Mouse (Mus musculus): ENCODE data around the gene Sspo.

DNA sequence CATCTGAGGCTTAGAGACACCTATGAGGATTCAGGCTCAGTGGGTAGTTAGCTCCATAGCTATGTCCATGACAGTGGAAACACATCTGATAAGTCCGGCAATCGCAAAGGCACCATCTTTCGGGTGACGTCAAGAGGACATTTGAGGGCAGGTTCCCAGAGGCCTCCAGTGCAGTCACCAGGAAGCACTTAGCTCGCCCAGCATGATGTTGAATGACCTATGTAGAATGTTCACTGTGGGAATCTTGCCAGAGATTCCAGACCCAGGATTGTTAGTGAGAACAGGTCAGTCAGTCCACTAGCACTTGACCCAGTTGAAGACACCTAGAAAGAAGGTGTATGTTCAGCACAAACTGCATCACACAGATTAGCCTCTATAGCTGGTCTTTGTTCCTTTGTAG, 48.1 kb upstream of the Sspo start:
- TF ChIP-seq USF1 (IDR thresholded peaks at IDR 0.05; ENCODE audit: low read depth) (no peak), POLR2A (IDR thresholded peaks at IDR 0.05; ENCODE audit: insufficient read length, low read depth) (no peak), CEBPB (IDR thresholded peaks at IDR 0.05; ENCODE audit: insufficient read depth, poor library complexity, severe bottlenecking) (no peak), POLR2AphosphoS2 (IDR thresholded peaks at IDR 0.05; ENCODE audit: insufficient read length, low read depth) (no peak), TCF12 (IDR thresholded peaks at IDR 0.05; ENCODE audit: insufficient read depth, poor library complexity, severe bottlenecking) (no peak), REST (IDR thresholded peaks at IDR 0.05; ENCODE audit: insufficient read depth, insufficient read length) (no peak), E2F4 (IDR thresholded peaks at IDR 0.05; ENCODE audit: insufficient read depth) (no peak), TCF3 (IDR thresholded peaks at IDR 0.05; ENCODE audit: insufficient read length, low read depth) (no peak), MYOG (IDR thresholded peaks at IDR 0.05; ENCODE audit: control insufficient read depth in 1 of 3, insufficient read depth in 1 of 3, insufficient read length in 2 of 3, low read depth in 2 of 3) (no peak), SRF (IDR thresholded peaks at IDR 0.05; ENCODE audit: control insufficient read depth, insufficient read length, low read depth) (no peak), MAX (IDR thresholded peaks at IDR 0.05; ENCODE audit: low read depth) (no peak), MYOD1 (IDR thresholded peaks at IDR 0.05; ENCODE audit: control insufficient read depth in 1 of 3, insufficient read length in 2 of 3, low read depth in 2 of 3) (no peak)
